Mouse (Mus musculus) layer of hippocampus, postnatal 14 days (tissue): Measurements from ENCODE around the gene Tbck. TPM values are rescaled to one million over a fixed set of nuclear protein-coding genes. Genes with fewer than 3 reads are reported as not detected.

Experiments used
- DNase-seq, 2 experiments: peaks; one replicate each; pipeline ENCODE4 v3.0.0; 2021 to 2022; ENCODE audit warnings: low spot score in 2 of 2, mixed read lengths in 1 of 2
- total RNA-seq, 2 experiments: library from RNA; stranded (reverse); gene quantifications; 2 replicates each; pipeline ENCODE4 v1.2.3; 2021

Gene Tbck
- total RNA-seq, 2 experiments from 2014 or later: 33.9 to 34.7 TPM

- no peak for DNase-seq
Observed at GRCm38 (mm10) chr3:132752772-132753171, 68.8 kb downstream of the Tbck start.

DNA sequence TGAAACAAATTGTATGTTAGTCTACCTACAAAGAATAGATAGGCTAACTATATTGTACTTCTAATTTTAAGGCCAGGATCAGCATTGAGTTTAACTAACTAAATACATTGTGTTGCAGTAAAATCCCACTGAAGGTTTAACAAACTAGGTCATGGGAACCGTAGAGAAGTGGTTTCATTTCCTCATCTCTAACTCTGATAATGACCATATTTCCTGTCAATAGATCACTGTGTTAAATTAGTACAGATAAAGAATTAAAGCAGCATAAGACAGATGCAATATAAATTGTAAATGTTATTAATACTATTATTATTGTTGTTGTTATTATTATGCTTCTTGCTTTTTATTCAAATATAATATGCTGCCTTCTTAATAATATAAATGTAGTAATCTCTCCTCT, 72.3 kb downstream of the Tbck start:
- no peak for DNase-seq

DNA sequence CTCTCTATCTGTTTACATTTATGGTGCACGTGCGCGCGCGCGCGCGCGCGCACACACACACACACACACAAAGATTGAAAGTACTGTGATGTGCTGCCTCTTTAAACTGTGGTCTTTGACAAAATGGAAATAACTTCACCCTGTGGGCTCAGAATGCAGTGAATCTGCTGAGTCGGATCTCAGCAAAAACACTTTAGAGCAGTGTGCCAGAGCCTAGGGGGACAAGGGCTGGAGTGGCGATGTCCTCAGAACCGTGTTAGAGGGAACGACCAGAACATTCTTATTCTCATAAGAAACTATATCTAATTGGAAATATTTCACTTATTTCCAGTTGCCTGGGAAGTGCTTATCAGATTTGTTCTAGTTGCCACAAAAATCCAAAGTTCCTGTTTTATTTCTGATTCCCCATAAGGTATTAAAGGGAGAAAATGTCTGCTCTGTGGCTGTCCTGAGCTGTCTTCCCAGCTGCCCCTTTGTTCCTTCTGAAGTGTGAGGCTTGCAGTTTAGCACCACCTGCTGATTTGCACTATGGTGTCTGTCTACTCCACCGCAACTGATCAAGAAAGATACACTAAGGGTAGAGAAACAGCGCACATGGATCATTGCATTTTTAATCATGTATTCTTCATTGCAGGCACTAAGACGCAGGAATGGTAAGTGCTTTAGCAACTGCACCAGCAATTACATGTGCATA, 82.2 kb downstream of the Tbck start:
- no peak for DNase-seq

DNA sequence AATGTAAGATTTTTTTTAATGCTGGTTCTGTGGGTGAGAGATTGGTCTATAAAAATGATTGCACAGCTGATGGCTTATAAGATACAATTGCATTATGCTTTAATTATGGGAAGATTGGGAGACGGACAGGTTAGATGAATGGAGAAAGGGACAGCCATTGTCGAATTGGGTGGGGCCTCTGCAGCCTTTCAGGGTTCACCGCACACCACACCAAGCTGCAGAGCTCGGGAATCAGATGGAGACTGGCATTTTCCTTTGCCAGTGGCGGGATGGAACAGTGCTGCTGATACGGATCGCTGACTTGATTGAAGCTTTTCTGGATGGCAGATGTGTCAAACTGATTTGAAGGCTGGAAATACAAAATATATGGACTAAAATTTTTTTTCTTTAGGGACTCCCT, 88.1 kb downstream of the Tbck start:
- no peak for DNase-seq

DNA sequence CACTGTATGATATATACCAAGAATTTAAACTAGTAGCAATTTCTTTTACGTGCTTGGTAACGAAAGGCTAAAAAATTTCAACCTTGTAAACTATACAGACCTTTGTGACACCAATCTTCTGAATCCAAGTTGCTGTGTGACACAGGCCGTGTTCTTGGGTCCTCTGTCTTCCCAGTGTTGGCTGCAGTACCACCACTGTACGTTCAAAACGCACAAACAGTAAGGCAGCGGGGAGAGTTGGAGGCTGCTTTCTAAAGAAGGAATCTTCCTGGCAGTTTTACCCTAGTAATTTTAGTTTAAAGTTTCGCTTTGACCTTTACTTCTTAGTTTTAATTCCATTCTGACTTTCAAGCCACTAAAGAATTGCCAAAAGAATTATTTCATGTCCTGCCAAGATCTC, 92.7 kb downstream of the Tbck start:
- DNase-seq: no peak

GRCm38 (mm10) chr3:132781103-132781502, 97.2 kb downstream of the Tbck start:
- no peak for DNase-seq

- DNase-seq: no peak
Observed at GRCm38 (mm10) chr3:132783087-132783486, 99.1 kb downstream of the Tbck start.

DNA sequence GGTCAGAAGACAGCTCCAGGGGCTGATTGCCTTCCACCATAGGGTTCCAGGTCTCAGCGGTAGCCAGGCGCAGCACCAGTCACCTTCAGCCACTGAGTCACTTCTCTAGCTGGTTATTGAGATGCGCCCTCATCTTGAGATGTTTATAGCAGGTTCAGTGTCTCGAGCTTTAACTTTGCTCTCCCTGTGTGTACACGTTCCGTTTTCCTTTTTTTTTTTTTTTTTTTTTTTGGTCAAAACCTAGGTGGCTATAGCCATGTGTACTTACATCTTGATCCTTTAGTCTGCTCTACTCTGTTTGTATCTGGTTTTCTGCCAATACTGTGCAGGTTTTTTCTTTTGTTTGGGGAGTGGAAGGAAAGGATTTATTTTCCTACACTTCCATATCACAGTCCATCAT, 100.8 kb downstream of the Tbck start:
- no peak for DNase-seq

- no peak for DNase-seq
Observed at GRCm38 (mm10) chr3:132786690-132787089, 102.7 kb downstream of the Tbck start.

DNA sequence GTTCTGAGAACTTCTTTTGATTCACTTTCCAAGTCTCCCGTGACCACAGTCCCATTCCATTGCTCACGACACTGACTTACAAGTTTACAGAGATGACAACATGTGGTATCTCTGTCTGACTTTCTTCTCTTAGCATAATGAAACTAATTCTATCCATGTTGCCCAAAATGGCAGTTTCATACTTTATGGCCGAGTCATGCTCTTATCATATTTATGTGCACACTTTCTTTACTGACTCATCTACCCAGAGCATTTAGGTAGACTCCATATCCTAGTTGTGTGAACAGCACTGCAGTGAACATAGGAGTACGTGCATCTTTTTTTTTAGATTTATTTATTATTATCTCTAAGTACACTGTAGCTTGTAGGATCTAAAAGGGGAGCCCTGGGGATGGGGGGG, 103.8 kb downstream of the Tbck start:
- no peak for DNase-seq

- no peak for DNase-seq
Observed at GRCm38 (mm10) chr3:132791140-132791539, 107.2 kb downstream of the Tbck start.

DNA sequence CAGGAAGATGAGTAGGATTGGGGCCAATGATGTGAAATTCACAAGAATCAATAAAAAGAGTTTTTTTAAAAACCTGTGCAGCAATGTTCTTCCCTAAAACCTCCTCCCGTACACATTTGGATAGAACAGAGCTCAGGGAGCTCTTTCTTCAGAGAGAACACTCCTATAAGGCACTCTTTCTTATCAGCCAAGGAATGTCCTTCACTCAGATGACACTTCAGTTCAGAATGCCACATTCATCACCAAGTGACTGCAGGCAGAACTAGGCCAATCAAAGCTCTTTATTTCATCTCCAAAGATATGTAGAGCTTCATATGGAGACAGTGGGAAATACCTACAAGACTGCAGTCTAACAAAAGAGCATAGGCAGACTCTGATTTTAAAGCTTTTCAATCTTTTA, 116.3 kb downstream of the Tbck start:
- DNase-seq: no peak

GRCm38 (mm10) chr3:132801910-132802309, 118.0 kb downstream of the Tbck start:
- no peak for DNase-seq

DNA sequence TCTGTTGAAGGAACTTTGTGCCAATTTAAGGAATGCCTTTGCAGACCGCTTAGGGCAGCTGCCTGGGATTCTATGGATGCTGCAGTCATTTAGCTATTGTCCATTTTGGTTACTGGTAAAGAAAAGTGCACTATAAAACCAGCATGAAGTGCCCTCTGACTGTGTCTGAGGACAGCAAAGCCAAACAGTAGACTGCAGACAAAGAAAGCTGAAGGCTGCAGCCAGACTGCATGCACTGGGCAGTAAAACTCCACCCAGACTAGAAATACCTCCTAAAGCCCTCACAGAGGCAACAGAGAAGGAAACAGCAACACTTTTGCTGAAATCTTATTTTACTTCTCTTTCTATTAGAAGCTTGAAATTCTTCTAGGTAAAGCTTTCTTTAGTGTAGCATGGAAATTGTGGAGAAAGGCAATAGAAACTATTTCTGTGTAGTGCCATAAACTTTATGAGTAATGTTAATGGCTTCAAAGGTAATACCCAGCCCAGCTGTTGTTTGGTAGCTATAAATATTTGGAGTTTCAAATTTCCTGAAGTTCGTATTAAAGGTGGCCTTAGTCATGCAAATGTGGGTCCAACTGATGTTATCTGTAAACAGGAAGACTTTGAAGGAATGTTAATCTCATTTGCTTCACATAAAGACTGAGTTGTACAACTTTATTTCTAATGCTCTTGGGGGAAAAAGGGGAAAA, 124.1 kb downstream of the Tbck start:
- no peak for DNase-seq

DNA sequence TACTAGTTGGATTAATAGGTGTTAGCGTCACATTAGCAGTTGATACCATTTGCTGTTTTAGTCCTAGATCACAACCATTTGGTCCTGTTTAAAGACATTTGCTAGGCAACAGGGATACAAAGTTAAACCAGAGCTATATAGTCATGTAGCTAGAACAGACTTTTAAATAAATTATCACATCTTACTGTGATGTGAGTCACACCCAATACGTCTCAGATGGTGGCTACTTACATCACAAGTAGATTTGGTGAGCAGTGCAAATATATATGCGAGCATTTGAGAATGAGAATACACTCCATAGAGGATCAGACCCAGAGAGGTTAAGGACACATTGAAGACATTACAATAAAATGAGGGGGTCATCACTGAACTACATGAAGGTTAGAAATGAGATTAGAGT, 125.0 kb downstream of the Tbck start:
- DNase-seq: no peak

- no peak for DNase-seq
Observed at GRCm38 (mm10) chr3:132811791-132812190, 127.8 kb downstream of the Tbck start.

DNA sequence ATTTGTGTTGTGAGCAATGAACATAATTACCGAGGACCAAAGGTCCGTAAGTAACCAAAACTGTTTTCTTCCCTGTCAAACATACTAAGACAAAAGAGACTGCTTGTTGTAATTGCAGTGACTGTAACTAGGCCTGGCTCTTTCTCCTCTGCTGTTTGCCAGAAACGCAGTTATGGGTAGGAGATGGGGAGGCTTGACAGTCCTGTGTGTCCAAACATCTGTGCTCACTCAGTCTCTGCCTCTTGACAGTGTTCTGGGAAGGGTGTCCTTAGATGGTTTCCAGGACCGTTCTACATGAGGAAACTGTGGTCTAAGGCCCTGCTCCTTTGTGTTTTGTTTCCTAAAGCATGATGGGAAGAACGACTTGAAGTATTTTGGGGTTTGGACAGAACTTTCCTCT, 128.4 kb downstream of the Tbck start:
- no peak for DNase-seq

GRCm38 (mm10) chr3:132813147-132813546, 129.2 kb downstream of the Tbck start:
- no peak for DNase-seq

DNA sequence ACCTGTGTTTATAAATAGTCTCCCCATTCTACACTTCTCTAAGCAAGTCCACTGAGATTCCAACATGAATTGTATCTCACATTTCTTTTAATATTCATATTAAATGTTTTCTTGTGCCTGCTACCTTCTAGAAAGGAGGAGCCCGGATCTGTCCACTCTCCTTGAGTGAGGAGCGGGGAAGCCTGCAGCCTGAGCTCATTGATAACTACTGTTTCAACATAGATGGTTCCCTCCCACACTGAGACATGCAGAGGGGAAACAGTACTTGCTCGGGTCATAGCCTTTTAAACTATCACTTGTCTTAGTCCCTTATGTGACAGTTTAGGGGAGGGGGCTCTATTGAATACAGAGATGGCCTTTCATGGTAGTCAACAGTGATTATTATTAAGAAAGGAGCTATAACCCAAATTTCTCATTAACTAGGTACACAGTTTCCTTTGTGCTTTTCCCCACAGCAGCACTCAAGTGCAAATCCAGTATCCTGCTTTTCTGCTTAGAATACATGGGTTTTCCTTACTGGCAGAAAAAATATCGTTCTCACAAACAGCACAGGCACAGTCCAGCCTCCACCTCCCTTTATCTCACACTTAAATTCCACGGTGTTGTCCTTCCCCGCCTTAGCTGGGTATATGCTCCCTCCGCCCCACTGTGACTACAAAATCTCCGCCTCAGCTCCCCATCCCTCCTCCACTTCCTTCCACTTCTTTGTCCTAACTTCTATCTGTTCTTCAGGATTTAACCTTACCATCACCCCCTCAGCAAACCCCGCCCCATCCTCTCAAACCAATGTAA, 130.0 kb downstream of the Tbck start:
- DNase-seq: no peak

DNA sequence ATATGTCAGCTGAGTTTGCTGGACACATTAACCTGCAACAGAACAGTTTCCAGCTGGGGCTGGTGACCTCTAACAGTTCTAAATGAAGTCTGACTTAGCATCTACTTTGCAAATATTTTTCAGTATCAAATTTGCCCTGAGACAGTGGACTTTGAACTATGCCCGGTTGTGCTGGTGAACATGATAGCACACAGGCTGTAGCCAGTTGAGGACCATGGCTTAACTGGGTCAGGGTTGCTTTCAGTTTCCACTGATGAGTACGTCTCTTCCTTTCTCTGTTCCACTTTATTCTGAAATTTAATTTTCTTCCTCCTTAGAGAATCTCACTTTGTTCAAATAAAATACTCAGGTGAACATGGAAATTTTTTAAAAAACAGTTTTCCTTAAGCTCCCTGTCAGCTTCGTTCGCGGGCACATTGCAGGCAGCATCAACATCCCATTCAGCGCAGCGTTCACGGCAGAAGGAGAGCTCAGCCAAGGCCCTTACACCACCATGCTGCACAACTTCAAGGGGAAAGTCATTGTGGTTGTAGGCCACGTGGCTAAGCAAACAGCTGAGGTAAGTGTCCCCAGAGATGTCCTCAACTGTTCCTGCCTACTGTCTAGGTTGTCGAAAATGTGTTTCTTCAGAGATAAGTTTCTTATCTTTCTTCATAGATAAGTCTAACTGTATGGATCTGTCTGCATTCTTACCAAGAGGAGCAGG, 131.0 kb downstream of the Tbck start:
- no peak for DNase-seq

- DNase-seq: no peak
Observed at GRCm38 (mm10) chr3:132815497-132816326, 131.8 kb downstream of the Tbck start.
